Mouse (Mus musculus) thymus, adult 2 months (tissue): ENCODE data around the gene St3gal5. TPM values are rescaled to one million over a fixed set of nuclear protein-coding genes. Genes with fewer than 3 reads are reported as not detected.

Experiments
- DNase-seq: peaks from one replicate; pipeline ENCODE4 v3.0.0; 2021
- H3K27ac ChIP-seq: fragments of 200-500 bp; 2 replicates; pipeline ENCODE4 v1.5.1; 2012; ENCODE audit warnings: low read length, control low read depth; ENCODE audit not compliant: control insufficient read depth, insufficient read depth
- H3K27me3 ChIP-seq: fragments of 200-500 bp; 2 replicates; pipeline ENCODE4 v1.6.1; 2012; ENCODE audit warnings: mild to moderate bottlenecking, low read length, moderate library complexity, mixed read lengths; ENCODE audit not compliant: control insufficient read depth, insufficient read depth
- H3K36me3 ChIP-seq: fragments of 200-500 bp; 2 replicates; pipeline ENCODE4 v1.6.1; 2012; ENCODE audit warnings: mild to moderate bottlenecking, low read length, moderate library complexity; ENCODE audit not compliant: control insufficient read depth, insufficient read depth
- H3K4me1 ChIP-seq: fragments of 200-500 bp; replicated peaks from 2 replicates; pipeline ENCODE4 v1.6.1; 2012; ENCODE audit warnings: low read length; ENCODE audit not compliant: control insufficient read depth, insufficient read depth
- H3K4me3 ChIP-seq: fragments of 200-500 bp; 2 replicates; pipeline ENCODE4 v1.5.1; 2012; ENCODE audit warnings: mild to moderate bottlenecking, low read length, control low read depth, moderate library complexity; ENCODE audit not compliant: control insufficient read depth, insufficient read depth
- CTCF ChIP-seq: fragments of 200-500 bp; IDR thresholded peaks from 2 replicates; pipeline ENCODE4 v1.5.1; 2012; ENCODE audit warnings: mild to moderate bottlenecking, control low read depth, low read length, moderate library complexity, borderline replicate concordance; ENCODE audit not compliant: control insufficient read depth, poor library complexity, insufficient read depth; ENCODE audit errors: extremely low read depth
- POLR2A ChIP-seq: fragments of 200-500 bp; IDR thresholded peaks from 2 replicates; pipeline ENCODE4 v1.6.1; 2012; ENCODE audit warnings: mild to moderate bottlenecking, low read length, control low read depth, moderate library complexity; ENCODE audit not compliant: control insufficient read depth, poor library complexity, insufficient read depth; ENCODE audit errors: extremely low read depth
- WGBS: fragments of 180-500 bp; shearing (Covaris S2); methylation state at CpG from one replicate; pipeline ENCODE4 v1.1.7; 2018; 5-methylcytosine and 5-hydroxymethylcytosine counted together
- polyA plus RNA-seq: library from polyadenylated mRNA; depleted of rRNA; stranded (reverse); fragments of >200 nt; gene quantifications from 2 replicates; pipeline ENCODE4 v1.2.3, GENCODE M21; 2012

The St3gal5 gene
- polyA plus RNA-seq, 1 experiment: 4.4 TPM

GRCm38 (mm10) chr6:72139508-72140193, 42.3 kb downstream of the St3gal5 start:
- H3K27me3 ChIP-seq: no peaks in the 10 kb centered on the region; the same call in 1 of the 2 replicates
- TF ChIP-seq CTCF (no peak), POLR2A (no peak)
- H3K4me3 ChIP-seq: no peak overlapping the region
- H3K36me3 ChIP-seq: no peaks in the 10 kb centered on the region
- no peak overlapping the region for H3K27ac ChIP-seq
- DNase-seq: no peak
- no peaks in the 10 kb centered on the region for H3K4me1 ChIP-seq
- WGBS: 56% methylated on average over 9 of the region's 9 CpGs

- no peak for TF ChIP-seq CTCF
- no peak for TF ChIP-seq POLR2A
- Histone ChIP-seq H3K27me3 (no peaks in the 10 kb centered on the region; the same call in 1 of the 2 replicates), H3K36me3 (no peaks in the 10 kb centered on the region), H3K4me3 (no peak overlapping the region), H3K4me1 (no peaks in the 10 kb centered on the region), H3K27ac (no peak overlapping the region)
- DNase-seq: no peak
- 24% methylated on average over 8 of the region's 8 CpGs for WGBS
Measured at GRCm38 (mm10) chr6:72140371-72140770, 43.0 kb downstream of the St3gal5 start.

GRCm38 (mm10) chr6:72141191-72141590, 43.8 kb downstream of the St3gal5 start:
- H3K27me3 ChIP-seq: no peaks in the 10 kb centered on the region; the same call in 1 of the 2 replicates
- 73% methylated on average over 10 of the region's 10 CpGs for WGBS
- H3K27ac ChIP-seq: no peak overlapping the region
- no peaks in the 10 kb centered on the region for H3K4me1 ChIP-seq
- H3K36me3 ChIP-seq: no peaks in the 10 kb centered on the region
- H3K4me3 ChIP-seq: no peak overlapping the region
- TF ChIP-seq POLR2A (no peak), CTCF (no peak)
- no peak for DNase-seq

GRCm38 (mm10) chr6:72142561-72142960, 45.2 kb downstream of the St3gal5 start:
- Histone ChIP-seq H3K4me3 (no peak overlapping the region), H3K36me3 (no peaks in the 10 kb centered on the region), H3K4me1 (no peaks in the 10 kb centered on the region), H3K27me3 (no peaks in the 10 kb centered on the region), H3K27ac (no peak overlapping the region)
- TF ChIP-seq CTCF (no peak), POLR2A (no peak)
- WGBS: 96% methylated on average over 4 of the region's 4 CpGs
- no peak for DNase-seq

GRCm38 (mm10) chr6:72144353-72144752, 47.0 kb downstream of the St3gal5 start:
- Histone ChIP-seq H3K4me3 (no peak overlapping the region), H3K4me1 (no peaks in the 10 kb centered on the region), H3K27ac (no peak overlapping the region), H3K36me3 (no peaks in the 10 kb centered on the region), H3K27me3 (no peaks in the 10 kb centered on the region)
- TF ChIP-seq POLR2A: no peak
- no peak for TF ChIP-seq CTCF
- no peak for DNase-seq
- WGBS: 94% methylated on average over 7 of the region's 7 CpGs

GRCm38 (mm10) chr6:72146803-72147202, 49.4 kb downstream of the St3gal5 start:
- no peak for TF ChIP-seq POLR2A
- no peak for TF ChIP-seq CTCF
- DNase-seq: no peak
- WGBS: 96% methylated on average over 14 of the region's 14 CpGs
- no peak overlapping the region for H3K27ac ChIP-seq
- no peaks in the 10 kb centered on the region for H3K4me1 ChIP-seq
- H3K27me3 ChIP-seq: no peaks in the 10 kb centered on the region
- H3K36me3 ChIP-seq: no peaks in the 10 kb centered on the region
- no peak overlapping the region for H3K4me3 ChIP-seq
